Mouse (Mus musculus) limb, embryonic 13.5 days (tissue): Measurements from ENCODE around the gene Serpinb9. TPM values are rescaled to one million over a fixed set of nuclear protein-coding genes. Genes with fewer than 3 reads are reported as not detected.

Source experiments
- ATAC-seq: fragments of 200-750 bp; cut with Nextera tagmentation; 2 replicates; pipeline ENCODE4 v1.8.0; 2017; ENCODE audit warnings: low read depth, moderate number of reproducible peaks, moderate TSS enrichment; ENCODE audit not compliant: low FRiP score
- H3K27ac ChIP-seq: fragments of 300-500 bp; sonication (generic); 2 replicates; pipeline ENCODE4 v1.5.1; 2015; ENCODE audit warnings: inconsistent platforms, mild to moderate bottlenecking, moderate library complexity
- H3K27me3 ChIP-seq: fragments of 300-500 bp; sonication (generic); 2 replicates; pipeline ENCODE4 v1.6.1; 2015; ENCODE audit warnings: mild to moderate bottlenecking, inconsistent platforms
- H3K36me3 ChIP-seq: fragments of 300-500 bp; sonication (generic); 2 replicates; pipeline ENCODE4 v1.6.1; 2015; ENCODE audit warnings: inconsistent platforms, mild to moderate bottlenecking, moderate library complexity
- H3K4me1 ChIP-seq: fragments of 300-500 bp; sonication (generic); 2 replicates; pipeline ENCODE4 v1.6.1; 2015; ENCODE audit warnings: inconsistent platforms
- H3K4me2 ChIP-seq: fragments of 300-500 bp; sonication (generic); replicated peaks from 2 replicates; pipeline ENCODE4 v1.6.1; 2015; ENCODE audit warnings: inconsistent platforms, mild to moderate bottlenecking, moderate library complexity
- H3K4me3 ChIP-seq: fragments of 300-500 bp; sonication (generic); 2 replicates; pipeline ENCODE4 v1.5.1; 2015; ENCODE audit warnings: moderate library complexity, mild to moderate bottlenecking, inconsistent platforms
- H3K9ac ChIP-seq: fragments of 300-500 bp; sonication (generic); 2 replicates; pipeline ENCODE4 v1.6.1; 2015; ENCODE audit warnings: mild to moderate bottlenecking, inconsistent platforms
- H3K9me3 ChIP-seq: fragments of 300-500 bp; sonication (generic); 2 replicates; pipeline ENCODE4 v1.6.1; 2016; ENCODE audit warnings: inconsistent platforms
- WGBS: fragments of 180-500 bp; shearing (Covaris S2); methylation state at CpG from one replicate; pipeline ENCODE4 v1.1.7; 2015; 5-methylcytosine and 5-hydroxymethylcytosine counted together
- polyA plus RNA-seq: library from polyadenylated mRNA; unstranded; fragments of >200 nt; fragmentation: Nextera tagmentation; extraction: Ambion mirVana; gene quantifications from 2 replicates; pipeline ENCODE4 v1.2.1, GENCODE M21; 2015

Serpinb9 gene
- polyA plus RNA-seq, 1 experiment from 2014 or later = 3.3 TPM

GRCm38 (mm10) chr13:33047234-33047633, 44.2 kb downstream of the Serpinb9 start:
- ATAC-seq = no peak
- Histone ChIP-seq H3K36me3 (no peaks in the 10 kb centered on the region), H3K27me3 (no peaks in the 10 kb centered on the region), H3K4me3 (no peak overlapping the region), H3K27ac (no peak overlapping the region), H3K9me3 (no peaks in the 10 kb centered on the region), H3K4me2 (no peak overlapping the region), H3K4me1 (no peaks in the 10 kb centered on the region), H3K9ac (no peak overlapping the region)
- WGBS = 81% methylated on average over 2 of the region's 2 CpGs

DNA sequence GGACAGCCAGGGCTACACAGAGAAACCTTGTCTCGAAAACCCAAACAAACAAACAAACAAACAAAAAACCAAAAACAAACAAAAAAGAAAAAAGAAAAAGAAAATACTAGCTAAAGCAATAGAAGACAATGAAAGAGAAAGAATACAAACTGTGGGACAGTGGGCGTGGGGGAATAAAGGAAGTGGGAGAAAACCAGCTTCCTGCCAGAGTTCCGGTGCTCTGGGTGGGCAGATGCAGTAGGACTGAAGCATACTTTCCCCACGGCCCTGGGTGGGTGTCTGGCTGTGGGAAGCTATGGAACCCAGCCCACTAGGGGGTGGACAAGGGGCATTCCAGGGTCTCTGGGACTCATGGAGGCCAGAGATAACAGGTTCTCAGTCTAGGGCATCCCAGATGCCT, 45.1 kb downstream of the Serpinb9 start:
- no peaks in the 10 kb centered on the region for H3K27me3 ChIP-seq
- H3K36me3 ChIP-seq = no peaks in the 10 kb centered on the region
- no peaks in the 10 kb centered on the region for H3K9me3 ChIP-seq
- 73% methylated on average over 4 of the region's 4 CpGs for WGBS
- no peak overlapping the region for H3K4me3 ChIP-seq
- H3K4me2 ChIP-seq = no peak overlapping the region
- ATAC-seq = no peak
- no peaks in the 10 kb centered on the region for H3K4me1 ChIP-seq
- no peak overlapping the region for H3K27ac ChIP-seq
- H3K9ac ChIP-seq = no peak overlapping the region

DNA sequence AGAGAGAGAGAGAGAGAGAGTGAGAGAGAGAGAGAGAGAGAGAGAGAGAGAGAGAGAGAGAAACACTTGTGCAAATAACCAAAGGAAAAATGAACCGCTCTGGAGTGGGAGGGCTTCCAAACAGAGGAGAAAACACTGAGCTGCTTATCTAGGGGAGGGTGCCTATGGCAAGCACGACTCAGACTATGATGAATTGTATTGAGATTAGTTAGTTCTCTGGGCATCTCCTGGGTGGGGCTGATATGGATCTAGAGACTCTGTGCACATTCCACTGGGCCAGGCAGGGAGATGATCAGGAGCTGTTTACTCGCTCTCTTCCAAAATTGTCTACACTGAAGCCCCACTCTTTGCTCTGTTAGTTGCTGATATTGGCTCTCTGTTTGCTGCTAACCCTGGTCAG, 48.6 kb downstream of the Serpinb9 start:
- Histone ChIP-seq H3K27me3 (no peaks in the 10 kb centered on the region), H3K4me2 (no peak overlapping the region), H3K4me1 (no peaks in the 10 kb centered on the region), H3K9ac (no peak overlapping the region), H3K36me3 (no peaks in the 10 kb centered on the region), H3K9me3 (no peaks in the 10 kb centered on the region), H3K4me3 (no peak overlapping the region), H3K27ac (no peak overlapping the region)
- no peak for ATAC-seq
- WGBS = 71% methylated on average over 3 of the region's 3 CpGs

DNA sequence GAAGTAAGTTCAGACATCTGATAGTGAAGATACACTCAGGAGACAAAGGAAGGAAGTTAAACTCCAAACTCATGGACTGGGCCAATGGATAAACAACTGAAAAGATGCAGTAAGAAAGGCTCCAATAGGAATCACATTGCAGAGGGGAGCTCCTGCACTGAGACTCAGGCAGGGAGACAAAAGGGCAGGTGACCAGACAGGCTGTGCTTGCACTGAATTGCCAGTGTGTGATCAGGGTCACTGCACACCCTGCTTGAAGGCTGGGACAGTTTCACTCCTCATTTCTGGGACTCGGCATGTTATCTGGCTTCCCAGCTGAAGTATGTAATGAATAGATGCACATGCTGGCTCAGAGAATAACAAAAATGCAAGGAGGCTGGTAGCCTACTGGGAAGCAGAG, 60.0 kb downstream of the Serpinb9 start:
- Histone ChIP-seq H3K27me3 (no peaks in the 10 kb centered on the region), H3K4me2 (no peak overlapping the region), H3K4me1 (no peaks in the 10 kb centered on the region), H3K9ac (no peak overlapping the region), H3K27ac (no peak overlapping the region), H3K4me3 (no peak overlapping the region), H3K36me3 (no peaks in the 10 kb centered on the region), H3K9me3 (no peaks in the 10 kb centered on the region)
- 89% methylated on average over 1 of the region's 1 CpGs for WGBS
- ATAC-seq = no peak

Other genes with a start within 250 kb of the Serpinb9 start
- gene Mylk4, start 219.3 kb upstream of the Serpinb9 start, polyA plus RNA-seq = 4.7 and 5.1 TPM in 2 replicates
- 23.7 and 24.1 TPM in 2 replicates for gene Wrnip1, start 201.2 kb upstream of the Serpinb9 start, polyA plus RNA-seq
- gene D930007J09Rik, start 200.4 kb upstream of the Serpinb9 start, polyA plus RNA-seq = not detected in 2 replicates
- 5.4 and 7.0 TPM in 2 replicates for gene Serpinb1a, start 152.1 kb upstream of the Serpinb9 start, polyA plus RNA-seq
- not detected in 2 replicates for gene Serpinb1c, start 105.0 kb upstream of the Serpinb9 start, polyA plus RNA-seq
- 0.86 and 0.92 TPM in 2 replicates for gene Serpinb6b, start 38.0 kb upstream of the Serpinb9 start, polyA plus RNA-seq
- not detected in 2 replicates for gene Serpinb9b, start 24.2 kb downstream of the Serpinb9 start, polyA plus RNA-seq
- gene Serpinb1b, start 75.3 kb downstream of the Serpinb9 start, polyA plus RNA-seq = 0.17 and 0.49 TPM in 2 replicates
- gene Serpinb9c, start 156.5 kb downstream of the Serpinb9 start, polyA plus RNA-seq = not detected in 2 replicates
- not detected in 2 replicates for gene Serpinb9d, start 189.7 kb downstream of the Serpinb9 start, polyA plus RNA-seq
- gene Serpinb9e, start 246.4 kb downstream of the Serpinb9 start, polyA plus RNA-seq = not detected in 2 replicates